Mouse (Mus musculus) embryonic fibroblast, embryonic 13.5 days (primary cell): ENCODE measurements at regions not wholly inside any gene's neighbourhood (a gene's known extent, or its start where the extent isn't known, plus 50 kb on each side); places are given as distances from the start of the nearest gene placed in this dataset.

Source experiments
- CTCF ChIP-seq: IDR thresholded peaks from 2 replicates; pipeline ENCODE4 v1.5.1; 2011; ENCODE audit warnings: mild to moderate bottlenecking, control low read depth, low read length, moderate library complexity, borderline replicate concordance; ENCODE audit not compliant: insufficient read depth
- POLR2A ChIP-seq: IDR thresholded peaks from 2 replicates; pipeline ENCODE4 v1.6.1; 2011; ENCODE audit warnings: low read depth, mild to moderate bottlenecking, control low read depth, low read length, moderate library complexity

DNA sequence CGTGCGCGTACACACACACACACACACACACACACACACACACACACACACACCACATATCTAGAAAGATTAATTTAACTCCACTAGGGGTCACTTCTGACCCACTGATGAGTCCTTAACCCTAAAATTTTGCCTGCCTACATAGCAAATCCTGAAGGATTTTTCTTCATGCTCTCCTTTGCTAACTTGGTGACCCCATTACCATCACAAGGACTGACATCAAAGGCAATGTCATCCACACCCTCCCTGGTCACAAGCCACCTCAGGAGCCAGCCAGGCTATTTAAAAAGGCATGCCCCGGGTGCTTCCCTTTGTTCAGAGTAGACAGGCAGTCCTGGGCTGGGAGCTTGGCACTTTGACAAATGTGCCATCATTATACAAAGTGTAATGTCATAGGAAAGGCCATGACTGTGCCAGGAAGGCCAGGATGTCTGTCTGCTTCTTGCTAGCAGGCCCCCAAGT is 1501.4 kb upstream of the Flrt2 start:
- no peak for TF ChIP-seq CTCF
- no peak for TF ChIP-seq POLR2A
